Mouse (Mus musculus) Patski (cell line): ENCODE results near the gene Tldc2. TPM values are rescaled to one million over a fixed set of nuclear protein-coding genes. Genes with fewer than 3 reads are reported as not detected.
A peak's percentile ranks its signal among the peaks of the same experiment; 100 is the strongest.

Experiments used
- ATAC-seq: fragments of 100-300 bp; one replicate; pipeline ENCODE4 v1.8.0; 2021
- CTCF ChIA-PET: fragments of 350-600 bp; sonication (Branson Sonifier 250); formaldehyde crosslinking; loops from one replicate; lab custom pipeline; 2022; ENCODE audit warnings: inconsistent platforms; lab: Charles Lee
- POLR2A ChIA-PET: fragments of 350-600 bp; sonication (Branson Sonifier 250); formaldehyde crosslinking; loops from one replicate; lab custom pipeline; 2022; ENCODE audit warnings: antibody characterized with exemption, inconsistent platforms; lab: Charles Lee
- DNase-seq: peaks from one replicate; pipeline ENCODE4 v3.0.0-alpha.2; 2011; ENCODE audit warnings: low read depth, low spot score
- H3K27me3 ChIP-seq: fragments of 371-371 bp; one replicate; pipeline ENCODE4 v1.5.1; 2021
- CTCF ChIP-seq: fragments of 100-300 bp; IDR thresholded peaks from one replicate; pipeline ENCODE4 v1.5.1; 2021
- in situ Hi-C: fragments of 300-500 bp; cut with MboI; formaldehyde crosslinking; loops from 3 replicates; pipeline ENCODE4 v1.11.1; 2018; ENCODE audit warnings: low pct_unique_long_range_greater_than_20kb, mixed read lengths
- polyA plus RNA-seq: library from polyadenylated mRNA; unstranded; gene quantifications from one replicate; pipeline ENCODE4 v1.2.3, GENCODE M21; 2021

The Tldc2 gene
- polyA plus RNA-seq, 1 experiment from 2014 or later = 0.33 TPM

DNA sequence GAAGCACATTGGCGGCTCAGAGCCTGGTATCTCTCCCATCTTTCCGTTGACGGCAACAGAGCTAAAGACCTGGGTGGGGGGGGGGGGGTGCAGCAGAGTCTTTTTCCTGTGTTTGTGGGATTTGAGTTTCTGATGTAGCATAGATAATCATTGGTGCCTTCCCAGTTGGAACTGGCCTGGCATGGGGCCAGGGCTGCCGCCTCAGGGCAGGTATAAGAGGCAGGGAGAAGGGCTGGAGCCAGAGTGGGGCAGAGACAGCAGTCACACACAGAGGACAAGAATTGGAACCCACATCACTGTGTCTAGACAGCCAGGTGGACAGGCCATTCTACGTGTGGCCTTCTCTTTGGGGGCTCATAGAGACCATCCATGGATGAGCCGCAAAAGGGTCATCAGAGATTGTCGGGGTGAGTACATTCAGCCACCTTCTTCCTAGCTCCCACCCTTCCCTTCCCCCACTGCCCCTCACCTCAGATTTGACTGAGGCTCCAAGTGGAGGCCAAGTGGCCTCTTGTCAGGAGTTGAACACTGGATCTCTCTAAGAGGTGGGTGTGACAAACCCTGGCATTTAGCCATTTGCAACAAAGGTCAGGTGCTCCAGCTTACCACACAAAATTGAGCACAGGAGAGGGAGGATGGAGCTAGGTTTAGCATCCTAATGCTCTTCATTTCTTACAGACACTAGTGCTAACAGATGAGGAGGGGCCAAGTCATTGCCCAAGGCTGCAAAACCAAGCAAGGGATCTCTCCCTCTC is 1.8 kb upstream of the Tldc2 start:
- TF ChIP-seq CTCF = no peak
- POLR2A ChIA-PET = no interaction called here
- DNase-seq (no peak), ATAC-seq (no peak)
- in situ Hi-C loops = loop anchor here (10.0 kb wide), 1 partner anchor 210 kb away; no protein-coding TSS in a partner anchor
- CTCF ChIA-PET = no interaction called here
- no peaks in the 10 kb centered on the region for H3K27me3 ChIP-seq

- ChIA-PET CTCF (no interaction called here), POLR2A (interaction anchor here (1.0 kb wide), 1 partner anchor 222 kb away, joined by 3 read pairs; no protein-coding TSS in a partner anchor)
- no peak for TF ChIP-seq CTCF
- ATAC-seq = no peak
- no peak for DNase-seq
- in situ Hi-C loops = loop anchor here (10.0 kb wide), 1 partner anchor 213 kb away; no protein-coding TSS in a partner anchor
- no peaks in the 10 kb centered on the region for H3K27me3 ChIP-seq
Observed at GRCm38 (mm10) chr2:157087536-157088317, 872 bp downstream of the Tldc2 start.

- no peak for TF ChIP-seq CTCF
- ATAC-seq (no peak), DNase-seq (no peak)
- H3K27me3 ChIP-seq = no peaks in the 10 kb centered on the region
- in situ Hi-C loops = no loop called here
- CTCF ChIA-PET = interaction anchor here (1.3 to 1.6 kb wide), 3 partner anchors 12 to 38 kb away, joined by 3 to 4 read pairs (median 4); no protein-coding TSS in a partner anchor
- POLR2A ChIA-PET = interaction anchor here (1.3 to 1.5 kb wide), 3 partner anchors 14 to 52 kb away, joined by 3 to 4 read pairs (median 3); no protein-coding TSS in a partner anchor
Observed at GRCm38 (mm10) chr2:157092024-157092423, 5.2 kb downstream of the Tldc2 start.

GRCm38 (mm10) chr2:157095005-157095755 is 8.3 kb downstream of the Tldc2 start:
- POLR2A ChIA-PET = no interaction called here
- in situ Hi-C loops = no loop called here
- CTCF ChIA-PET = interaction anchor here (1.1 kb wide), 1 partner anchor 192 kb away, joined by 4 read pairs; no protein-coding TSS in a partner anchor
- DNase-seq = no peak
- TF ChIP-seq CTCF = peak; percentile 96
- ATAC-seq = no peak
- no peaks in the 10 kb centered on the region for H3K27me3 ChIP-seq

GRCm38 (mm10) chr2:157099532-157100318 is 12.9 kb downstream of the Tldc2 start:
- ChIA-PET CTCF (interaction anchor here (1.1 to 1.4 kb wide), 2 partner anchors 17 to 197 kb away, joined by 3 to 4 read pairs; no protein-coding TSS in a partner anchor), POLR2A (no interaction called here)
- H3K27me3 ChIP-seq = no peaks in the 10 kb centered on the region
- in situ Hi-C loops = no loop called here
- ATAC-seq (no peak), DNase-seq (no peak)
- TF ChIP-seq CTCF = no peak

DNA sequence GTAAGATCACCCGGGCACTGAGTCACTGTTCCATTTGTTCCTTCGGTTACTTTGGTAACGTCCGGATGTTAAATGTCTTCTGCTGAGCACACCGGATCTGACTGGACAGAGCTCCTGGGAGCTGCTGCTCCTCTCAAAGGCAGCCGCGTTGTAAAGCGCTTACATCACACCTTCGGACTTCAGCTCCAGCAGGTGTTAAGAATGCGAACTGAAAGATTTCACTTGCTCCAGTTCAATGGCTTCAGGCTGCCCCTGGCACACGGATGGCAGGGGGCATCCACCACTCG is 13.4 kb downstream of the Tldc2 start:
- peak; percentile 77 for ATAC-seq
- TF ChIP-seq CTCF = no peak
- in situ Hi-C loops = no loop called here
- no peaks in the 10 kb centered on the region for H3K27me3 ChIP-seq
- no peak for DNase-seq
- POLR2A ChIA-PET = no interaction called here
- CTCF ChIA-PET = interaction anchor here (1.1 to 1.4 kb wide), 2 partner anchors 17 to 197 kb away, joined by 3 to 4 read pairs; no protein-coding TSS in a partner anchor

DNA sequence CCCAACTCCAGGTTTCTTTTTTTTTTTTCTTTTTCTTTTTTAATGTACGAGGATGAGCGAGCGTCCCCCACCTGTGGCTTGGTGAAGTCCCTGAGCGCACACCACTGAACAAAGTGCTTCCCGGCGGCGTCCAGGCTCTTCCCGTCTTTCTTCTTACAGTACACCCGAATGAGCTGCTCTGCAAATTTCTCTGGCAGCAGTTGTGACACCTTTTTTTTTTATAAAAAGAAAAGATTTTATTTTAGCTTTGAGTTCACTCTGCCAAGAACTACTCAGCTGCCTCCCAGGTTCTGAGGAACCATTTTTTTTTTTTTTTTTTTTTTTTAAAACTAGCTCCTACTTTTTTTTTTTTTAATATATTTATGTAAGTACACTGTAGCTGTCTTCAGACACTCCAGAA is 14.8 kb downstream of the Tldc2 start:
- no peak for ATAC-seq
- ChIA-PET POLR2A (interaction anchor here (0.7 kb wide), 1 partner anchor 955 kb away, joined by 7 read pairs; no protein-coding TSS in a partner anchor), CTCF (interaction anchor here (1.1 kb wide), 1 partner anchor 17 kb away, joined by 3 read pairs; no protein-coding TSS in a partner anchor)
- DNase-seq = no peak
- TF ChIP-seq CTCF = no peak
- no peaks in the 10 kb centered on the region for H3K27me3 ChIP-seq
- in situ Hi-C loops = no loop called here

- ChIA-PET POLR2A (interaction anchor here (0.7 kb wide), 1 partner anchor 956 kb away, joined by 7 read pairs; no protein-coding TSS in a partner anchor), CTCF (interaction anchor here (1.0 to 1.1 kb wide), 2 partner anchors 14 to 16 kb away, joined by 3 read pairs; no protein-coding TSS in a partner anchor)
- DNase-seq (no peak), ATAC-seq (no peak)
- in situ Hi-C loops = no loop called here
- TF ChIP-seq CTCF = no peak
- no peaks in the 10 kb centered on the region for H3K27me3 ChIP-seq
Observed at GRCm38 (mm10) chr2:157102256-157102655, 15.4 kb downstream of the Tldc2 start.

DNA sequence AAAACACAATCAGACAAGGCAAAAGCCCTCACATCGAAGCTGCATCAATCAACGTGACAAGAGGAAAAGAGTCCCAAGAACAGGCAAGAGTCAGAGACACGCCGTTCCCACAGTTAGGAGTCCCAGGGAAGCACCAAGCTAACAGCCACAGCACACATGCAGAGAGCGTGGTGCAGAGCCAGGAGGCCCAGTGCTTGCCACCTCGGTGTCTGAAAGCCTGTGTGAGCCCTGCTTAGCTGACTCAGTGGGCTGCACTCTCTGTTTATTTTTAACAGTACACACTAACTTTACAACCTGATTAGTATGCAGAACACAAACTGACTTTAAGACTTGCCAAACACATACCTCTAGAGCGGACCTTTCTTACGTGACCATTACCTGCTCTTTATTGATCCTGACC is 17.6 kb downstream of the Tldc2 start:
- ChIA-PET CTCF (no interaction called here), POLR2A (no interaction called here)
- no peaks in the 10 kb centered on the region for H3K27me3 ChIP-seq
- no peak for TF ChIP-seq CTCF
- ATAC-seq = no peak
- in situ Hi-C loops = no loop called here
- no peak for DNase-seq
